Mouse (Mus musculus) heart, postnatal 0 days (tissue): Measurements from ENCODE around the gene Smg9. TPM values are rescaled to one million over a fixed set of nuclear protein-coding genes. Genes with fewer than 3 reads are reported as not detected.

ENCODE experiments used
- ATAC-seq: fragments of 200-750 bp; cut with Nextera tagmentation; 2 replicates; pipeline ENCODE4 v1.8.0; 2017; ENCODE audit warnings: low read depth, moderate number of reproducible peaks, moderate library complexity; ENCODE audit not compliant: insufficient read depth
- DNase-seq: peaks from one replicate; pipeline ENCODE4 v3.0.0-alpha.2; 2016; ENCODE audit warnings: low spot score
- H3K27ac ChIP-seq: fragments of 300-500 bp; sonication (generic); 2 replicates; pipeline ENCODE4 v1.5.1; 2014; ENCODE audit warnings: low read depth, mild to moderate bottlenecking
- H3K27me3 ChIP-seq: fragments of 300-500 bp; sonication (generic); 2 replicates; pipeline ENCODE4 v1.6.1; 2014; ENCODE audit warnings: low read length, mixed read lengths; ENCODE audit not compliant: control insufficient read depth, insufficient read depth
- H3K36me3 ChIP-seq: fragments of 300-500 bp; sonication (generic); replicated peaks from 2 replicates; pipeline ENCODE4 v1.6.1; 2014; ENCODE audit warnings: low read length, mixed read lengths; ENCODE audit not compliant: control insufficient read depth, insufficient read depth
- H3K4me1 ChIP-seq: fragments of 300-500 bp; sonication (generic); 2 replicates; pipeline ENCODE4 v1.6.1; 2014; ENCODE audit warnings: antibody characterized with exemption; ENCODE audit not compliant: control insufficient read depth, insufficient read depth
- H3K4me2 ChIP-seq: fragments of 300-500 bp; sonication (generic); 2 replicates; pipeline ENCODE4 v1.6.1; 2014; ENCODE audit warnings: low read depth, mild to moderate bottlenecking, low read length, moderate library complexity
- H3K4me3 ChIP-seq: fragments of 300-500 bp; sonication (generic); 2 replicates; pipeline ENCODE4 v1.5.1; 2014; ENCODE audit warnings: low read depth, low read length
- H3K9ac ChIP-seq: fragments of 300-500 bp; sonication (generic); replicated peaks from 2 replicates; pipeline ENCODE4 v1.6.1; 2014; ENCODE audit warnings: low read depth, low read length, mixed read lengths
- H3K9me3 ChIP-seq: fragments of 300-500 bp; sonication (generic); replicated peaks from 2 replicates; pipeline ENCODE4 v1.6.1; 2016; ENCODE audit warnings: low read length; ENCODE audit not compliant: control insufficient read depth
- CTCF ChIP-seq: IDR thresholded peaks from 2 replicates; pipeline ENCODE4 v1.5.1; 2016; ENCODE audit warnings: antibody characterized with exemption, control low read depth, low read depth
- EP300 ChIP-seq: IDR thresholded peaks from 2 replicates; pipeline ENCODE4 v1.6.1; 2016; ENCODE audit warnings: antibody characterized with exemption, low read depth
- WGBS: fragments of 180-500 bp; shearing (Covaris S2); extraction: QIAGEN DNeasy Blood & Tissue Kit; methylation state at CpG from one replicate; pipeline ENCODE4 v1.1.7; 2014; 5-methylcytosine and 5-hydroxymethylcytosine counted together
- polyA plus RNA-seq: library from polyadenylated mRNA; unstranded; fragments of >200 nt; fragmentation: Nextera tagmentation; extraction: Ambion mirVana; gene quantifications from 2 replicates; pipeline ENCODE4 v1.2.1, GENCODE M21; 2015
- total RNA-seq: library from RNA; depleted of rRNA; stranded (reverse); fragments of >200 nt; gene quantifications from 2 replicates; pipeline ENCODE4 v1.2.3, GENCODE M21; 2014; ENCODE audit warnings: low replicate concordance

Smg9 gene
- total and polyA plus RNA-seq, 2 experiments from 2014 or later, result 13.1 to 15.5 TPM

DNA sequence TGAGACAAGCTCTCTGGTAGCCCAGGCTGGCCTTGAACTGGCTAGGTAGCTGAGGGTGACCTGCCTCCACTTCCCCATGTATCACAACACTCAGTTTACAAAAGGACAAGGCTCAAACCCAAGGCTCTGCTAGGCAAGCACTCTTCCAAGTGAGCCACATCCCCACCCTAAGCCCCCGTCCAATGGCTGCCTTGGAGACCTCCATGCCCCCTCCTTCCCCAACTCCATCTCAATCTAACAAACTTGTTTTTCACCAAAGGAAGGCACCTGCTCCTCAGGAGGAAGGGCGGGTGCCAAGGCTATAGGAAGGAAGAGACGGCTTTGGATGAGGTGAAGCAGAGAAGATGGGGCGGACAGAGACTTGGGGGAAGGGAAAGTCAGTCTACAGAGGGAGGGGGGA is 26.6 kb upstream of the Smg9 start:
- H3K4me1 ChIP-seq, result peaks cover 11% of the 10 kb centered on the region; the same call in 1 of the 2 replicates
- DNase-seq (no peak), ATAC-seq (no peak)
- H3K9ac ChIP-seq, result no peak overlapping the region
- no peak overlapping the region for H3K27ac ChIP-seq
- H3K9me3 ChIP-seq, result no peaks in the 10 kb centered on the region
- H3K4me2 ChIP-seq, result peak overlapping the region; percentile 23; the same call in 1 of the 2 replicates
- 0 out of 2 replicates have a peak, but pooled peaks cover 5% of the 10 kb centered on the region for H3K27me3 ChIP-seq
- no peak overlapping the region for H3K4me3 ChIP-seq
- 57% methylated on average over 4 of the region's 4 CpGs for WGBS
- TF ChIP-seq CTCF (no peak), EP300 (no peak)
- no peaks in the 10 kb centered on the region for H3K36me3 ChIP-seq

DNA sequence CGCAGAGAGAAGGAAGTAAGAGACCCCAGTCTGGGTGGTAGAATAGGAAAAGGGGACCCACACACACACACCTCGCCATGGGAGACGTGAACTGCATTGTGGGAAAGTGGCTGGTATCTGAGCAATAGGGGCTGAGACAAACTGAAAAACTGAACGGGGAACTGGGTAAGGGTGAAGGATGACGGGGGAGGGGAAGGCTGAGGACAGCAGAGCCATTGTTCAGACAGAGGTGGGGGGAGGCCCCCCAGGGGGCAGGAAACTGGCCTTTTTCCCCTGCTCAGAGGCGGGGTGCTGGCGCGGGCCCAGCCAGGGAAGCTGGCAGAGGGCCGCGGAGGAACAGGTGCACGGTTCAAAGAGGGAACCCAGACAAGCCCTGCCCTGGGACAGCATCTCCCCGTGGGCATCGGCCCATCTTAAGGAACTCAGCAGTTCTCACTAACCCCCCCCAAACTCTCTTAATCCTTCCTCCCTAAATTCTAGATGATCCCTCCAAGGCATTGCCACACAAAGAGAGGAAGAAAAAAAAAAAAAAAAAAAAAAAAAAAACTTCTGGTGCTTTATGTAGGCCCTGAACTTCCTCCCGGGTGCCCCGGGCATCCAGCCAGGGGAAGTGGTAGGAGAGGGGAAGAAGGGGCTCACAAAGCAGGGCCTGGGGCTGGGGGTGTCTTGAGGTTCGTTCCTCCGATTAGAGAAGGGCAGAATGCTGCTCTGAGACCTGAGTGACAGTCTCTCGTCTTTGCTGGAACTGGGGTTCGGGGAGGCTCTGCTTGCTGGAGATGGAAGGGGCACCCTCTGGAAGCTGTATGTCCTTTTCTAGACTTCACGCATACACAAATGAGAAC is 25.7 kb upstream of the Smg9 start:
- H3K4me2 ChIP-seq, result peak overlapping the region; percentile 23; the same call in 1 of the 2 replicates
- 0 out of 2 replicates have a peak, but pooled peaks cover 5% of the 10 kb centered on the region for H3K27me3 ChIP-seq
- no peak overlapping the region for H3K9ac ChIP-seq
- 35% methylated on average over 14 of the region's 20 CpGs for whole genome bisulfite sequencing
- no peak for DNase-seq
- H3K36me3 ChIP-seq, result no peaks in the 10 kb centered on the region
- H3K4me1 ChIP-seq, result peaks cover 11% of the 10 kb centered on the region; the same call in 1 of the 2 replicates
- ATAC-seq, result no peak
- no peaks in the 10 kb centered on the region for H3K9me3 ChIP-seq
- TF ChIP-seq CTCF (no peak), EP300 (no peak)
- peak overlapping the region; percentile 46; the same call in 1 of the 2 replicates for H3K27ac ChIP-seq
- no peak overlapping the region for H3K4me3 ChIP-seq

DNA sequence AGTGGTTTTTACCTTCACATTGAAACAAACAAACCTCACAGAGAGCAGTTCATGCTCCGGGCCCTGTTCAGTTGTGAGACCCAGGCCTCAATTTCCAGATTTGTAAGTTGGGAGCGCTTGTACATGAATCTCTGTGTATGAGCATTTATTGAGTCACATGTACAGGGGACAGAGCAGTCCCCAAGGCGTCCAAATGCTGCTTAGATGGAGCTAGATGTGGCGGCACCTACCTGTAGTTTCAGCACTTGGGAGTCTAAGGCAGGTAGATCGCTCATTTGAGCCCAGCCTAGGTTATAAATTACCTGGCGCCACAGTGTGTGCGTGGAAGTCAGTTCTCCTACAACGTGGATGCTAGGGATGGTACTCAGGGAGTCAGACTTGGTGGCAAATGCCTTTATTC is 23.0 kb upstream of the Smg9 start:
- Histone ChIP-seq H3K4me2 (peak overlapping the region; percentile 49; the same call in 1 of the 2 replicates), H3K27ac (no peak overlapping the region), H3K9me3 (no peaks in the 10 kb centered on the region), H3K4me1 (peaks cover 11% of the 10 kb centered on the region; the same call in 1 of the 2 replicates), H3K9ac (no peak overlapping the region), H3K27me3 (0 out of 2 replicates have a peak, but pooled peaks cover 5% of the 10 kb centered on the region), H3K36me3 (no peaks in the 10 kb centered on the region), H3K4me3 (no peak overlapping the region)
- DNase-seq (no peak), ATAC-seq (no peak)
- TF ChIP-seq EP300, result no peak
- no peak for TF ChIP-seq CTCF
- 82% methylated on average over 8 of the region's 8 CpGs for WGBS

DNA sequence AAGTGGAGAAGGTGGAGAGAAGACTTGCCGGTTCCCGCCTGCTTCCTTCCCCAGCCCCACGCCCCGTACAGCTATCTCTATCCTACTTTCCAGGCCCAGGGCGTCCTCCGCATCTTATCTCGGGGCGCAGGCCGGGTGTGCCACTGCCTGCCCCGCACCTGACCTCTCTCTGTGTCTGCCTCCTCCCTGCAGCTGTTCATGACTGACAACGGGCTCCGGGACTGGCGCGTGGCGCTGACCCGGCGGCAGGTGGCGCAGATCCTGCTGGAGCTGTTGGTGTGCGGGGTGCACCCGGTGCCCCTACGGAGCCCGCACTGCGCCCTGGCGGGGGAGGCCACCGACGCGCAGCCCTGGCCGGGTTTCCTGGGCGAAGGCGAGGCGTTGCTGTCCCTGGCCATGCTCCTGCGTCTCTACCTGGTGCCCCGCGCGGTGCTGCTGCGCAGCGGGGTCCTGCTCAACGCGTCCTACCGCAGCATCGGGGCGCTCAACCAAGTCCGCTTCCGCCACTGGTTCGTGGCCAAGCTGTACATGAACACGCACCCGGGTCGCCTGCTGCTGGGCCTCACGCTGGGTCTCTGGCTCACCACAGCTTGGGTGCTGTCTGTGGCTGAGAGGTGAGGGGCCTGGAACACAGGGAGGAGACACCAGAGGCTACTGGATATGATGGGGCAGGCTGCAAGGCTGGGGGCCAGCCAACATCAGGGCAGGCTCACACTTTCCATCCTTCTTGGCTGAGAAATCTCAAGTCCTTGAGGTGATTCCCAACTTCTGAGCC is 22.1 kb upstream of the Smg9 start:
- Histone ChIP-seq H3K36me3 (no peaks in the 10 kb centered on the region), H3K4me2 (peak overlapping the region; percentile 49), H3K9me3 (no peaks in the 10 kb centered on the region), H3K27ac (no peak overlapping the region), H3K9ac (0 out of 2 replicates have a peak overlapping the region, but pooled peaks have one; percentile 4), H3K4me3 (peak overlapping the region; percentile 18), H3K4me1 (peaks cover 11% of the 10 kb centered on the region; the same call in 1 of the 2 replicates), H3K27me3 (0 out of 2 replicates have a peak, but pooled peaks cover 5% of the 10 kb centered on the region)
- WGBS, result 5% methylated on average over 44 of the region's 49 CpGs
- TF ChIP-seq CTCF, result peak; percentile 32
- TF ChIP-seq EP300, result no peak
- ATAC-seq (peak; percentile 62), DNase-seq (peak; percentile 23)

DNA sequence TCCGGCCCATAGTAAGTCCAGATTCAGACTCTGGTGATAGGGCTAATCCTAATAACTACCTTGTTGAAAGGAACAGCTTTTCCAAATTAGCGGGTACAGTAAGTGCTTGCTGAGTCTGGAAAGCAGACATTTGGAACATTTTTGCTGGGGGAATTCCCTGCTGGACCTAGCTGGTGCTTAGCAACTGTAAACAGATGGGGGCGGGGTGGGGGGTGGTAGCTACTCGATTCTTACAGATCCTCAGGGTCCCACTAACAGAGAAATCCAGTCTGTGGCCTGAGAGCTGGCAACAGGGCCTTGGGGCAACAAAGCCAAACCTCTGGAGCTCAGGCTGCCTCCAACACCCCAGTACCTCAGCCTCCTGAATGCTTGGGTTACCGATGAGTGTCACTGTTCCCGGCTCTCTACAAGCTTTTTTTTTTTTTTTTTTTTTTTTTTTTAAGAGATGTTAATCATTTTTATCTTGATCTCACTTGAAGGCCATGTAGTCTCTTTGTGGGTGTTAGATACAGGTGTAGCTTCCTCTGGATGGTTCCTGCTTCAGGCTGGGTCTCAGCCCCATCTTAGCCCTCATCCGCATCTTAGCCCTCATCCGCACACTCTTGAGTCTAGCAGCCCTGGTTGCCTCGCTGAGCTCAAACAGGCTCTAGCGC is 21.2 kb upstream of the Smg9 start:
- ATAC-seq (no peak), DNase-seq (no peak)
- H3K27me3 ChIP-seq, result 0 out of 2 replicates have a peak, but pooled peaks cover 5% of the 10 kb centered on the region
- H3K4me2 ChIP-seq, result no peak overlapping the region
- no peak overlapping the region for H3K9ac ChIP-seq
- no peak for TF ChIP-seq CTCF
- TF ChIP-seq EP300, result no peak
- no peaks in the 10 kb centered on the region for H3K9me3 ChIP-seq
- 0 out of 2 replicates have a peak, but pooled peaks cover 11% of the 10 kb centered on the region for H3K4me1 ChIP-seq
- H3K36me3 ChIP-seq, result no peaks in the 10 kb centered on the region
- H3K27ac ChIP-seq, result no peak overlapping the region; the same call in 1 of the 2 replicates
- H3K4me3 ChIP-seq, result no peak overlapping the region
- 68% methylated on average over 10 of the region's 10 CpGs for WGBS
